Mouse (Mus musculus): ENCODE measurements around the gene Rad51b. TPM values are rescaled to one million over a fixed set of nuclear protein-coding genes. Genes with fewer than 3 reads are reported as not detected.

Gene Rad51b
- polyA plus RNA-seq, 1 experiment from 2014 or later = 8.0 TPM

DNA sequence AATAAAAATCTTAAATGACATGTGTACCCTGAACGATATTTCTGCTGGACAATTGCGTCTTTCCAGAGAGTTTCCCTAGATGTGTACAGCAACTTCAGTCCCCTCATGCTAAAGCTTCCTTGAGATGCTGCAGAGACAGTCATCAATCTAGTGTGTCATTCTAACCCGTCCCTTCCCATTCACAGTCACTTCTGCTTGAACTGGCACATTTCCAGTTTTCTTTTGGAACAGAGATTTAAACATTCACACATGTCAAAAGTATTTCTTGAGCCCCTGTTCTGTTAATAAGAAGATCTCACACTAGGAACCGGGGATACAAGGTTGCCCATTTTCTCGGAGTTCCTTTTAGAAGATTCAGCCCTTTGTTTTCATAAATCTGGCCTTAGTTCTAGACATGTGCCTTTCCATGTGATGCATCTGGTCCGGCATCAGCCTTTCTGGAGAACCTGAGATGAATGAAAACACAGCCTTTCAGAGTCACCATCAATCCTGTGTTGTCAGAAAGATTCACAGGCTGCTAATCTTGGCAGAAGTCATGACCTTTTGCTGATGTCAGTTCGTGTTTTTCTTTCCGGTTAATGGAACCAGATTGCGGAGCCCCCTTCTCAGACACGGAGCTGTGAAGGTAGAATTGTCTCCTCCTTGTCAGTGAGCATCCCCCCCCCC lies 448.9 kb downstream of the Rad51b start:
- H3K4me3 ChIP-seq (ENCODE audit: low read depth, low read length) = no peak overlapping the region
- H3K27me3 ChIP-seq (ENCODE audit: control insufficient read depth, insufficient read depth, low read length) = no peaks in the 10 kb centered on the region
- ATAC-seq (replicated peaks; ENCODE audit: low FRiP score) (no peak), DNase-seq (ENCODE audit: low spot score) (no peak)
- 56% methylated on average over 10 of the region's 10 CpGs for WGBS
- no peaks in the 10 kb centered on the region for H3K9me3 ChIP-seq (ENCODE audit: control insufficient read depth, low read length)
- H3K36me3 ChIP-seq (ENCODE audit: control insufficient read depth, insufficient read depth, low read length) = no peaks in the 10 kb centered on the region
- H3K4me1 ChIP-seq (replicated peaks; ENCODE audit: control insufficient read depth, insufficient read depth, low read length) = peaks cover 30% of the 10 kb centered on the region
- H3K27ac ChIP-seq (ENCODE audit: low read depth, low read length) = no peak overlapping the region
- no peak overlapping the region for H3K9ac ChIP-seq (ENCODE audit: low read length)
- H3K4me2 ChIP-seq (ENCODE audit: low read depth, low read length, severe bottlenecking) = no peak overlapping the region

GRCm38 (mm10) chr12:79747541-79747940 lies 450.5 kb downstream of the Rad51b start:
- DNase-seq (ENCODE audit: low spot score) = no peak
- ATAC-seq (replicated peaks; ENCODE audit: low FRiP score) = no peak
- Histone ChIP-seq H3K4me2 (ENCODE audit: low read depth, low read length, severe bottlenecking) (no peak overlapping the region), H3K9me3 (ENCODE audit: control insufficient read depth, low read length) (no peaks in the 10 kb centered on the region), H3K4me1 (replicated peaks; ENCODE audit: control insufficient read depth, insufficient read depth, low read length) (peaks cover 42% of the 10 kb centered on the region), H3K36me3 (ENCODE audit: control insufficient read depth, insufficient read depth, low read length) (no peaks in the 10 kb centered on the region), H3K4me3 (ENCODE audit: low read depth, low read length) (no peak overlapping the region), H3K27ac (ENCODE audit: low read depth, low read length) (no peak overlapping the region), H3K9ac (ENCODE audit: low read length) (no peak overlapping the region), H3K27me3 (ENCODE audit: control insufficient read depth, insufficient read depth, low read length) (no peaks in the 10 kb centered on the region)
- whole genome bisulfite sequencing = 94% methylated on average over 3 of the region's 3 CpGs

DNA sequence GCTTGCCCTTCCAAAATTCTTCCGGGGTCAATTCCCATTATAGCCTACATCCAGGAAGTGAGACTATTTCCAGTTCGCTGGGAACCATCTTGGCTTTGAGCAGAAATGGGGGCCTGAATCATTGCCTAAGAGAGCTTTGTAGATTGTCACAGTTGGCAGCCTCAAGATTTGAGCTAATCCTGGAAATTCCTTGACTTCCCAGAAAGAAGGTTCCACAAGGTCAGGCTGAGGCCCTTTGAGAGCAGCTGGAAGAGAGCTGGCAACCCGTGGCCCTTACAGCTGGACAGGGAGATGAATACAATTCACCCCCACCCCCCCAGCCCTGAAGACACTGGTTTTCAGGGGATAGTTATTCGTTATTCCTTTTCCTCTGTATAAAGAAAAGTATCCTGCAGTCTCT lies 451.8 kb downstream of the Rad51b start:
- Histone ChIP-seq H3K4me3 (ENCODE audit: low read depth, low read length) (no peak overlapping the region), H3K27ac (ENCODE audit: low read depth, low read length) (peak overlapping the region; percentile 77; the same call in 1 of the 2 replicates), H3K9ac (ENCODE audit: low read length) (no peak overlapping the region), H3K36me3 (ENCODE audit: control insufficient read depth, insufficient read depth, low read length) (no peaks in the 10 kb centered on the region), H3K27me3 (ENCODE audit: control insufficient read depth, insufficient read depth, low read length) (no peaks in the 10 kb centered on the region), H3K4me2 (ENCODE audit: low read depth, low read length, severe bottlenecking) (no peak overlapping the region), H3K9me3 (ENCODE audit: control insufficient read depth, low read length) (no peaks in the 10 kb centered on the region), H3K4me1 (replicated peaks; ENCODE audit: control insufficient read depth, insufficient read depth, low read length) (peaks cover 46% of the 10 kb centered on the region)
- ATAC-seq (replicated peaks; ENCODE audit: low FRiP score) (no peak), DNase-seq (ENCODE audit: low spot score) (no peak)
- WGBS = 31% methylated on average over 4 of the region's 4 CpGs

- peak; percentile 79 for ATAC-seq (replicated peaks; ENCODE audit: low FRiP score)
- 10% methylated on average over 10 of the region's 10 CpGs for WGBS
- Histone ChIP-seq H3K9ac (ENCODE audit: low read length) (peak overlapping the region; percentile 10; the same call in 1 of the 2 replicates), H3K4me1 (replicated peaks; ENCODE audit: control insufficient read depth, insufficient read depth, low read length) (peaks cover 46% of the 10 kb centered on the region), H3K4me2 (ENCODE audit: low read depth, low read length, severe bottlenecking) (peak overlapping the region; percentile 21; the same call in 1 of the 2 replicates), H3K9me3 (ENCODE audit: control insufficient read depth, low read length) (no peaks in the 10 kb centered on the region), H3K4me3 (ENCODE audit: low read depth, low read length) (no peak overlapping the region), H3K36me3 (ENCODE audit: control insufficient read depth, insufficient read depth, low read length) (no peaks in the 10 kb centered on the region), H3K27ac (ENCODE audit: low read depth, low read length) (peak overlapping the region; percentile 77), H3K27me3 (ENCODE audit: control insufficient read depth, insufficient read depth, low read length) (no peaks in the 10 kb centered on the region)
- DNase-seq (ENCODE audit: low spot score) = peak; percentile 60
Observed at GRCm38 (mm10) chr12:79750253-79751125, 453.4 kb downstream of the Rad51b start.

GRCm38 (mm10) chr12:79751781-79752180 lies 454.7 kb downstream of the Rad51b start:
- ATAC-seq (replicated peaks; ENCODE audit: low FRiP score) (no peak), DNase-seq (ENCODE audit: low spot score) (no peak)
- Histone ChIP-seq H3K9me3 (ENCODE audit: control insufficient read depth, low read length) (no peaks in the 10 kb centered on the region), H3K4me1 (replicated peaks; ENCODE audit: control insufficient read depth, insufficient read depth, low read length) (peaks cover 46% of the 10 kb centered on the region), H3K4me2 (ENCODE audit: low read depth, low read length, severe bottlenecking) (no peak overlapping the region), H3K27ac (ENCODE audit: low read depth, low read length) (peak overlapping the region; percentile 77), H3K36me3 (ENCODE audit: control insufficient read depth, insufficient read depth, low read length) (no peaks in the 10 kb centered on the region), H3K9ac (ENCODE audit: low read length) (peak overlapping the region; percentile 45), H3K4me3 (ENCODE audit: low read depth, low read length) (no peak overlapping the region), H3K27me3 (ENCODE audit: control insufficient read depth, insufficient read depth, low read length) (no peaks in the 10 kb centered on the region)
- 27% methylated on average over 8 of the region's 8 CpGs for WGBS

- Histone ChIP-seq H3K36me3 (ENCODE audit: control insufficient read depth, insufficient read depth, low read length) (no peaks in the 10 kb centered on the region), H3K9ac (ENCODE audit: low read length) (peak overlapping the region; percentile 45), H3K9me3 (ENCODE audit: control insufficient read depth, low read length) (no peaks in the 10 kb centered on the region), H3K4me1 (replicated peaks; ENCODE audit: control insufficient read depth, insufficient read depth, low read length) (peaks cover 46% of the 10 kb centered on the region), H3K4me2 (ENCODE audit: low read depth, low read length, severe bottlenecking) (no peak overlapping the region), H3K4me3 (ENCODE audit: low read depth, low read length) (no peak overlapping the region), H3K27me3 (ENCODE audit: control insufficient read depth, insufficient read depth, low read length) (no peaks in the 10 kb centered on the region), H3K27ac (ENCODE audit: low read depth, low read length) (peak overlapping the region; percentile 77)
- ATAC-seq (replicated peaks; ENCODE audit: low FRiP score) = no peak
- DNase-seq (ENCODE audit: low spot score) = no peak
- WGBS = 6% methylated on average over 5 of the region's 5 CpGs
Observed at GRCm38 (mm10) chr12:79752189-79752588, 455.1 kb downstream of the Rad51b start.

GRCm38 (mm10) chr12:79755617-79756016 lies 458.5 kb downstream of the Rad51b start:
- H3K36me3 ChIP-seq (ENCODE audit: control insufficient read depth, insufficient read depth, low read length) = no peaks in the 10 kb centered on the region
- no peak overlapping the region for H3K4me3 ChIP-seq (ENCODE audit: low read depth, low read length)
- no peaks in the 10 kb centered on the region for H3K9me3 ChIP-seq (ENCODE audit: control insufficient read depth, low read length)
- whole genome bisulfite sequencing = 71% methylated on average over 4 of the region's 4 CpGs
- no peak overlapping the region for H3K27ac ChIP-seq (ENCODE audit: low read depth, low read length)
- H3K4me1 ChIP-seq (replicated peaks; ENCODE audit: control insufficient read depth, insufficient read depth, low read length) = peaks cover 31% of the 10 kb centered on the region
- H3K27me3 ChIP-seq (ENCODE audit: control insufficient read depth, insufficient read depth, low read length) = no peaks in the 10 kb centered on the region
- no peak overlapping the region for H3K9ac ChIP-seq (ENCODE audit: low read length)
- DNase-seq (ENCODE audit: low spot score) = peak; percentile 47
- no peak for ATAC-seq (replicated peaks; ENCODE audit: low FRiP score)
- no peak overlapping the region for H3K4me2 ChIP-seq (ENCODE audit: low read depth, low read length, severe bottlenecking)

GRCm38 (mm10) chr12:79756352-79756751 lies 459.3 kb downstream of the Rad51b start:
- Histone ChIP-seq H3K27me3 (ENCODE audit: control insufficient read depth, insufficient read depth, low read length) (no peaks in the 10 kb centered on the region), H3K27ac (ENCODE audit: low read depth, low read length) (no peak overlapping the region), H3K9ac (ENCODE audit: low read length) (no peak overlapping the region), H3K36me3 (ENCODE audit: control insufficient read depth, insufficient read depth, low read length) (no peaks in the 10 kb centered on the region), H3K4me2 (ENCODE audit: low read depth, low read length, severe bottlenecking) (no peak overlapping the region), H3K4me3 (ENCODE audit: low read depth, low read length) (no peak overlapping the region), H3K4me1 (replicated peaks; ENCODE audit: control insufficient read depth, insufficient read depth, low read length) (peaks cover 23% of the 10 kb centered on the region), H3K9me3 (ENCODE audit: control insufficient read depth, low read length) (no peaks in the 10 kb centered on the region)
- DNase-seq (ENCODE audit: low spot score) (no peak), ATAC-seq (replicated peaks; ENCODE audit: low FRiP score) (no peak)
- 79% methylated on average over 5 of the region's 5 CpGs for whole genome bisulfite sequencing
